Mouse (Mus musculus) urinary bladder, postnatal 36 days (tissue): ENCODE measurements around the gene Pim1.
"Not testable (repeated sequence)": the region's sequence is repeated elsewhere in the genome, so short reads cannot be mapped to it uniquely, and the experiment has no call there.

Experiments
- DNase-seq, 2 experiments: peaks; one replicate each; pipeline ENCODE4 v3.0.0; 2022; ENCODE audit warnings: low spot score in 2 of 2, mixed read lengths in 1 of 2

Pim1 gene

GRCm38 (mm10) chr17:29494062-29494731 is 3.6 kb downstream of the Pim1 start:
- no peak for DNase-seq

- no peak for DNase-seq
Measured at GRCm38 (mm10) chr17:29494732-29495076, 4.2 kb downstream of the Pim1 start.

- no peak for DNase-seq
Measured at GRCm38 (mm10) chr17:29496211-29497070, 5.9 kb downstream of the Pim1 start.

- no peak for DNase-seq
Measured at GRCm38 (mm10) chr17:29497071-29497354, 6.5 kb downstream of the Pim1 start.

- not testable (repeated sequence) for DNase-seq
Measured at GRCm38 (mm10) chr17:29497481-29497880, 6.9 kb downstream of the Pim1 start.

- peak in 1 of 2 experiments; percentile 29 for DNase-seq
Measured at GRCm38 (mm10) chr17:29498028-29498427, 7.5 kb downstream of the Pim1 start.

- DNase-seq, result not testable (repeated sequence)
Measured at GRCm38 (mm10) chr17:29498952-29499351, 8.4 kb downstream of the Pim1 start.

GRCm38 (mm10) chr17:29499511-29499910 is 9.0 kb downstream of the Pim1 start:
- no peak for DNase-seq

- no peak for DNase-seq
Measured at GRCm38 (mm10) chr17:29500243-29500740, 9.7 kb downstream of the Pim1 start.

GRCm38 (mm10) chr17:29500802-29501469 is 10.4 kb downstream of the Pim1 start:
- no peak for DNase-seq

- DNase-seq, result no peak
Measured at GRCm38 (mm10) chr17:29502005-29502668, 11.6 kb downstream of the Pim1 start.

GRCm38 (mm10) chr17:29502669-29503665 is 12.4 kb downstream of the Pim1 start:
- DNase-seq, result no peak

- DNase-seq, result no peak
Measured at GRCm38 (mm10) chr17:29503700-29504099, 13.1 kb downstream of the Pim1 start.

GRCm38 (mm10) chr17:29508927-29509608 is 18.5 kb downstream of the Pim1 start:
- DNase-seq, result no peak

GRCm38 (mm10) chr17:29510691-29511090 is 20.1 kb downstream of the Pim1 start:
- no peak for DNase-seq

GRCm38 (mm10) chr17:29513044-29513730 is 22.6 kb downstream of the Pim1 start:
- DNase-seq, result peak; percentile 58 to 74

- DNase-seq, result peak; percentile 72 to 81
Measured at GRCm38 (mm10) chr17:29514435-29514834, 23.9 kb downstream of the Pim1 start.

- not testable (repeated sequence) for DNase-seq
Measured at GRCm38 (mm10) chr17:29518665-29519064, 28.1 kb downstream of the Pim1 start.

GRCm38 (mm10) chr17:29519731-29520130 is 29.2 kb downstream of the Pim1 start:
- no peak for DNase-seq

- DNase-seq, result no peak
Measured at GRCm38 (mm10) chr17:29525613-29526012, 35.1 kb downstream of the Pim1 start.
